Mouse (Mus musculus) erythroblast, embryonic 14.5 days (primary cell): ENCODE data around the gene Lekr1.

ENCODE experiments used
- GATA1 ChIP-seq: IDR thresholded peaks from 2 replicates; pipeline ENCODE4 v1.6.1; 2012; ENCODE audit warnings: low read length, inconsistent platforms, mixed read lengths
- TAL1 ChIP-seq: IDR thresholded peaks from 3 replicates; pipeline ENCODE4 v1.6.1; 2012; ENCODE audit warnings: low read length, inconsistent platforms, mixed read lengths

DNA sequence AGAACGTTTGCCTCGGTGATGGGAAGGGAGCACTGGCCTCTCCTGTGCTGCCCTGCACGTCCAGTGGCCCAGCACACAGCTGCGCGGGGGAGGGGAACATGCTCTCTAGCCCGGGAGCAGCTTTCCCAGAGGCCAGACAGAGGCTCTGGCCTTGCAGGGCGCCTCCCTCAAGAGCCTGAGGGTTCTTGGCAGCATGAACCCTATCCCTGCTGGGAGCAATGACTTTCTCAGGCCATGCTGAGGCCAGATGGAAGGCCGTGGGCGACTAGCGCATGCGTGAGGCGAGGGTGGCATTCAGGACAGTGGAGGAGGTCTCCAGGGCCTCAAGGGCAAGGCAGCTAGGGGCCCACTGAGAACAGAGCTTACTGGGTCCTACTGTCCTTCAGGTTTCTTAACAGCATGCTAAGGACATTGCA lies 205.2 kb downstream of the Lekr1 start:
- TF ChIP-seq GATA1, result no peak
- no peak for TF ChIP-seq TAL1
